ENCODE assay signal across 17 mouse cellular contexts in genomic region chr10:34904692-34905091, GRCm38 (mm10).
DNase-seq lines count a peak whose midpoint lies in the region; ATAC-seq and TF ChIP-seq lines count a peak whose summit lies in the region.
"Had no signal": no experiment of that assay in that cellular context is flagged by ENCODE, and none has a peak within 500 bp of the region (broad histone marks: within the 10 kb centered on the region; RNA-seq: fewer than 3 reads in every experiment).

No protein-coding gene starts in this region.

- H3K27ac ChIP-seq in gastrocnemius, adult 2 months = peak overlapping the region; percentile 80
- H3K27ac ChIP-seq in liver, adult 2 months (replicated peaks; ENCODE audit: insufficient read depth, low read depth, low read length) = no peak overlapping the region
- no peak overlapping the region for H3K27ac ChIP-seq in liver, postnatal 0 days (ENCODE audit: low read depth)
- H3K27ac ChIP-seq: embryonic facial prominence, embryonic 15.5 days; kidney, postnatal 0 days had no signal

- intact Hi-C loops in gastrocnemius, adult 2 months (cut with DNase I) = no loop called here
- intact Hi-C loops in gastrocnemius, postnatal 14 days (cut with DNase I; ENCODE audit: low total_unique reads) = no loop called here

- no peaks in the 10 kb centered on the region for H3K79me2 ChIP-seq in liver, adult 2 months (ENCODE audit: control insufficient read depth, insufficient read depth, low read length)

- no peaks in the 10 kb centered on the region for H3K4me1 ChIP-seq in liver, adult 2 months (ENCODE audit: control insufficient read depth, insufficient read depth, low read length)
- H3K4me1 ChIP-seq in liver, postnatal 0 days (ENCODE audit: insufficient read depth) = no peaks in the 10 kb centered on the region
- H3K4me1 ChIP-seq: embryonic facial prominence, embryonic 15.5 days; megakaryocyte, embryonic 14.5 days had no signal

- no peak for TF ChIP-seq POLR2A in liver, adult 2 months (IDR thresholded peaks at IDR 0.05; ENCODE audit: extremely low read depth, insufficient read depth, low read length)

- no peak overlapping the region for H3K9ac ChIP-seq in liver, adult 2 months (ENCODE audit: low read depth, low read length)
- H3K9ac ChIP-seq in liver, postnatal 0 days (replicated peaks) = no peak overlapping the region
- H3K9ac ChIP-seq: embryonic facial prominence, embryonic 15.5 days had no signal

- no peak for ATAC-seq in liver, postnatal 0 days
- ATAC-seq: Patski had no signal

- H3K27me3 ChIP-seq in liver, adult 2 months (ENCODE audit: control insufficient read depth, insufficient read depth, low read length) = no peaks in the 10 kb centered on the region
- no peaks in the 10 kb centered on the region for H3K27me3 ChIP-seq in liver, postnatal 0 days (ENCODE audit: insufficient read depth, low read length)
- H3K27me3 ChIP-seq: embryonic facial prominence, embryonic 15.5 days; megakaryocyte, embryonic 14.5 days; Patski had no signal

- DNase-seq in gastrocnemius, adult 2 months = peak; percentile 16
- no peak for DNase-seq in gastrocnemius, postnatal 14 days
- DNase-seq in liver, adult 2 months (ENCODE audit: extremely low read depth, low read depth, low spot score) = peak; percentile 3
- no peak for DNase-seq in liver, postnatal 0 days
- DNase-seq in adipocyte (ENCODE audit: low spot score) = peak; percentile 25
- DNase-seq in right cerebral cortex, postnatal 14 days = no peak
- no peak for DNase-seq in layer of hippocampus, adult 11-12 months (ENCODE audit: low spot score)
- DNase-seq: adrenal gland, postnatal 25 days; kidney, adult 11 months; liver; lung, adult 18-20 months; lung, postnatal 14 days; thymus, adult 2 months had no signal

- no peak for TF ChIP-seq CTCF in gastrocnemius, adult 2 months (IDR thresholded peaks at IDR 0.05)
- no peak for TF ChIP-seq CTCF in liver, adult 2 months (IDR thresholded peaks at IDR 0.05; ENCODE audit: low read depth, low read length)
- no peak for TF ChIP-seq CTCF in liver, postnatal 0 days (IDR thresholded peaks at IDR 0.05; ENCODE audit: low read depth)

- no peaks in the 10 kb centered on the region for H3K36me3 ChIP-seq in liver, adult 2 months (ENCODE audit: control insufficient read depth, insufficient read depth, low read length)
- no peaks in the 10 kb centered on the region for H3K36me3 ChIP-seq in liver, postnatal 0 days (replicated peaks; ENCODE audit: insufficient read depth, low read length)
- H3K36me3 ChIP-seq: embryonic facial prominence, embryonic 15.5 days had no signal

- H3K9me3 ChIP-seq in liver, postnatal 0 days (ENCODE audit: low read length) = peaks cover 3% of the 10 kb centered on the region; the same call in 1 of the 2 replicates
- H3K9me3 ChIP-seq: embryonic facial prominence, embryonic 15.5 days had no signal

- no peak overlapping the region for H3K4me3 ChIP-seq in gastrocnemius, adult 2 months
- no peak overlapping the region for H3K4me3 ChIP-seq in liver, adult 2 months (ENCODE audit: insufficient read depth, low read depth, low read length)
- H3K4me3 ChIP-seq in liver, postnatal 0 days (ENCODE audit: low read depth, low read length) = no peak overlapping the region
- H3K4me3 ChIP-seq: embryonic facial prominence, embryonic 15.5 days had no signal

- TF ChIP-seq EP300 in liver, postnatal 0 days (IDR thresholded peaks at IDR 0.05; ENCODE audit: low read depth) = no peak

- H3K4me2 ChIP-seq in liver, postnatal 0 days (ENCODE audit: low read depth, low read length) = no peak overlapping the region
- H3K4me2 ChIP-seq: embryonic facial prominence, embryonic 15.5 days had no signal

- WGBS in liver, adult 2 months = 56% methylated on average over 2 of the region's 2 CpGs
- 77% methylated on average over 2 of the region's 2 CpGs for WGBS in liver, postnatal 0 days (ENCODE audit: insufficient replicate concordance)

Comparison
In these comparisons a context has a peak if more than half of its experiments do, and no peak if none do; other contexts are left out.
1. DNase-seq: peak in gastrocnemius, adult 2 months (single experiment), liver, adult 2 months (single experiment) and adipocyte (single experiment); none in gastrocnemius, postnatal 14 days (single experiment), liver, postnatal 0 days (single experiment), right cerebral cortex, postnatal 14 days (single experiment) and layer of hippocampus, adult 11-12 months (single experiment).